Mouse (Mus musculus) thymus, adult 2 months (tissue): ENCODE data around the gene Ropn1l.

Experiments used
- CTCF ChIP-seq: fragments of 200-500 bp; IDR thresholded peaks from 2 replicates; pipeline ENCODE4 v1.5.1; 2012; ENCODE audit warnings: mild to moderate bottlenecking, control low read depth, low read length, moderate library complexity, borderline replicate concordance; ENCODE audit not compliant: control insufficient read depth, poor library complexity, insufficient read depth; ENCODE audit errors: extremely low read depth
- POLR2A ChIP-seq: fragments of 200-500 bp; IDR thresholded peaks from 2 replicates; pipeline ENCODE4 v1.6.1; 2012; ENCODE audit warnings: mild to moderate bottlenecking, low read length, control low read depth, moderate library complexity; ENCODE audit not compliant: control insufficient read depth, poor library complexity, insufficient read depth; ENCODE audit errors: extremely low read depth

DNA sequence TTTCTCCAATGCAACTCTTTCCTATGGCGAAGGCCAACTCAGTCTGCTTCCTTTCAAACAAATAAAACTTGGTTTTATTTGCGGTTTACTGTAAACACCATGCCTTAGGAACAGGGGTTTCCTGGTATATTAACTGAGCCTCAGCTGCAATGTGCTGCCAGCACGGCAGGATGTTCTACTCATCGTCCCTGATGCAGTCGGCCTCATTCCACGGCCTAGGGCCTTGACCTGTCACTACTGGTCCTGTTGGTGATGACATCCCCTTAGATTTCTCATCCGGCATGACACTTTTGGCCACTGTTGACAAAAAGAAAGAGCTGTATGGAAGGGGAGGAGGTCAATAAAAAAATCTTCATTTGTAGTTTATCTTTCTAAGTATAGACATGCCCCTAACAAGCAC is 4.5 kb upstream of the Ropn1l start:
- TF ChIP-seq POLR2A, result no peak
- no peak for TF ChIP-seq CTCF
